Mouse (Mus musculus): ENCODE measurements around the gene Lamtor2. TPM values are rescaled to one million over a fixed set of nuclear protein-coding genes. Genes with fewer than 3 reads are reported as not detected.

Lamtor2 gene
- polyA plus RNA-seq, 1 experiment, result 46.9 TPM

- Histone ChIP-seq H3K36me3 (ENCODE audit: control insufficient read depth, insufficient read depth, low read length) (peaks cover 4% of the 10 kb centered on the region), H3K27me3 (ENCODE audit: control insufficient read depth, insufficient read depth, low read length) (no peaks in the 10 kb centered on the region), H3K27ac (ENCODE audit: control insufficient read depth, insufficient read depth, low read depth, low read length) (peak overlapping the region; percentile 23; the same call in 1 of the 2 replicates), H3K4me1 (ENCODE audit: control insufficient read depth, insufficient read depth, low read length) (peaks cover 9% of the 10 kb centered on the region), H3K4me3 (ENCODE audit: control insufficient read depth, low read depth, low read length) (peak overlapping the region; percentile 63)
- TF ChIP-seq CTCF (IDR thresholded peaks at IDR 0.05; ENCODE audit: control insufficient read depth, insufficient read depth, insufficient replicate concordance, low read depth, low read length) (no peak), POLR2A (IDR thresholded peaks at IDR 0.05; ENCODE audit: control insufficient read depth, low read depth, low read length) (no peak)
These were observed 2.9 kb upstream of the Lamtor2 start for GRCm38 (mm10) chr3:88555731-88556130.

GRCm38 (mm10) chr3:88555069-88555605 is 2.3 kb upstream of the Lamtor2 start:
- Histone ChIP-seq H3K4me3 (ENCODE audit: control insufficient read depth, low read depth, low read length) (peak overlapping the region; percentile 63), H3K27ac (ENCODE audit: control insufficient read depth, insufficient read depth, low read depth, low read length) (peak overlapping the region; percentile 5), H3K27me3 (ENCODE audit: control insufficient read depth, insufficient read depth, low read length) (no peaks in the 10 kb centered on the region), H3K36me3 (ENCODE audit: control insufficient read depth, insufficient read depth, low read length) (peaks cover 4% of the 10 kb centered on the region), H3K4me1 (ENCODE audit: control insufficient read depth, insufficient read depth, low read length) (peaks cover 9% of the 10 kb centered on the region)
- TF ChIP-seq POLR2A (IDR thresholded peaks at IDR 0.05; ENCODE audit: control insufficient read depth, low read depth, low read length) (no peak), CTCF (IDR thresholded peaks at IDR 0.05; ENCODE audit: control insufficient read depth, insufficient read depth, insufficient replicate concordance, low read depth, low read length) (no peak)

GRCm38 (mm10) chr3:88553880-88554586 is 1.2 kb upstream of the Lamtor2 start:
- Histone ChIP-seq H3K27me3 (ENCODE audit: control insufficient read depth, insufficient read depth, low read length) (no peaks in the 10 kb centered on the region), H3K27ac (ENCODE audit: control insufficient read depth, insufficient read depth, low read depth, low read length) (peak overlapping the region; percentile 89), H3K4me1 (ENCODE audit: control insufficient read depth, insufficient read depth, low read length) (peaks cover 9% of the 10 kb centered on the region), H3K36me3 (ENCODE audit: control insufficient read depth, insufficient read depth, low read length) (no peaks in the 10 kb centered on the region), H3K4me3 (ENCODE audit: control insufficient read depth, low read depth, low read length) (peak overlapping the region; percentile 92)
- no peak for TF ChIP-seq CTCF (IDR thresholded peaks at IDR 0.05; ENCODE audit: control insufficient read depth, insufficient read depth, insufficient replicate concordance, low read depth, low read length)
- no peak; the same call in none of the 2 replicates for TF ChIP-seq POLR2A (IDR thresholded peaks at IDR 0.05; ENCODE audit: control insufficient read depth, low read depth, low read length)

GRCm38 (mm10) chr3:88553525-88553879 is 628 bp upstream of the Lamtor2 start, which contains the start of gene Ubqln4:
TSS of gene Ubqln4 (plus strand) at chr3:88553758.
- TF ChIP-seq CTCF (IDR thresholded peaks at IDR 0.05; ENCODE audit: control insufficient read depth, insufficient read depth, insufficient replicate concordance, low read depth, low read length) (peak; percentile 66), POLR2A (IDR thresholded peaks at IDR 0.05; ENCODE audit: control insufficient read depth, low read depth, low read length) (peak; percentile 37; the same call in 1 of the 2 replicates)
- H3K27ac ChIP-seq (ENCODE audit: control insufficient read depth, insufficient read depth, low read depth, low read length), result peak within 1 kb of the TSS; percentile 100
- peak within 1 kb of the TSS; percentile 92 for H3K4me3 ChIP-seq (ENCODE audit: control insufficient read depth, low read depth, low read length)
- H3K36me3 ChIP-seq (ENCODE audit: control insufficient read depth, insufficient read depth, low read length), result no peaks in the 10 kb centered on the region
- H3K4me1 ChIP-seq (ENCODE audit: control insufficient read depth, insufficient read depth, low read length), result peaks cover 9% of the 10 kb centered on the region
- no peaks in the 10 kb centered on the region for H3K27me3 ChIP-seq (ENCODE audit: control insufficient read depth, insufficient read depth, low read length)

GRCm38 (mm10) chr3:88552082-88552645 is 710 bp downstream of the Lamtor2 start:
- TF ChIP-seq POLR2A (IDR thresholded peaks at IDR 0.05; ENCODE audit: control insufficient read depth, low read depth, low read length), result no peak
- no peak for TF ChIP-seq CTCF (IDR thresholded peaks at IDR 0.05; ENCODE audit: control insufficient read depth, insufficient read depth, insufficient replicate concordance, low read depth, low read length)
- no peaks in the 10 kb centered on the region for H3K27me3 ChIP-seq (ENCODE audit: control insufficient read depth, insufficient read depth, low read length)
- H3K27ac ChIP-seq (ENCODE audit: control insufficient read depth, insufficient read depth, low read depth, low read length), result peak overlapping the region; percentile 88
- peak overlapping the region; percentile 92 for H3K4me3 ChIP-seq (ENCODE audit: control insufficient read depth, low read depth, low read length)
- peaks cover 14% of the 10 kb centered on the region for H3K4me1 ChIP-seq (ENCODE audit: control insufficient read depth, insufficient read depth, low read length)
- no peaks in the 10 kb centered on the region for H3K36me3 ChIP-seq (ENCODE audit: control insufficient read depth, insufficient read depth, low read length)

GRCm38 (mm10) chr3:88551586-88551985 is 1.3 kb downstream of the Lamtor2 start:
- Histone ChIP-seq H3K27ac (ENCODE audit: control insufficient read depth, insufficient read depth, low read depth, low read length) (no peak overlapping the region), H3K4me3 (ENCODE audit: control insufficient read depth, low read depth, low read length) (no peak overlapping the region), H3K27me3 (ENCODE audit: control insufficient read depth, insufficient read depth, low read length) (no peaks in the 10 kb centered on the region), H3K4me1 (ENCODE audit: control insufficient read depth, insufficient read depth, low read length) (peaks cover 14% of the 10 kb centered on the region), H3K36me3 (ENCODE audit: control insufficient read depth, insufficient read depth, low read length) (no peaks in the 10 kb centered on the region)
- TF ChIP-seq POLR2A (IDR thresholded peaks at IDR 0.05; ENCODE audit: control insufficient read depth, low read depth, low read length) (no peak), CTCF (IDR thresholded peaks at IDR 0.05; ENCODE audit: control insufficient read depth, insufficient read depth, insufficient replicate concordance, low read depth, low read length) (no peak)

GRCm38 (mm10) chr3:88548180-88548917 is 4.5 kb downstream of the Lamtor2 start, which contains the start of gene Rab25:
TSS of gene Rab25 (minus strand) at chr3:88548300.
- H3K27ac ChIP-seq (ENCODE audit: control insufficient read depth, insufficient read depth, low read depth, low read length), result no peak within 1 kb of the TSS
- TF ChIP-seq CTCF (IDR thresholded peaks at IDR 0.05; ENCODE audit: control insufficient read depth, insufficient read depth, insufficient replicate concordance, low read depth, low read length) (no peak), POLR2A (IDR thresholded peaks at IDR 0.05; ENCODE audit: control insufficient read depth, low read depth, low read length) (no peak)

More at GRCm38 (mm10) chr3:88548180-88548917, 4.5 kb downstream of the Lamtor2 start, which contains the start of gene Rab25:
- H3K27me3 ChIP-seq (ENCODE audit: control insufficient read depth, insufficient read depth, low read length), result no peaks in the 10 kb centered on the region
- no peak within 1 kb of the TSS for H3K4me3 ChIP-seq (ENCODE audit: control insufficient read depth, low read depth, low read length)
- H3K4me1 ChIP-seq (ENCODE audit: control insufficient read depth, insufficient read depth, low read length), result peaks cover 11% of the 10 kb centered on the region
- H3K36me3 ChIP-seq (ENCODE audit: control insufficient read depth, insufficient read depth, low read length), result no peaks in the 10 kb centered on the region

Data from testis, adult 2 months (tissue).